Mouse (Mus musculus): ENCODE measurements around the gene Ndc1. TPM values are rescaled to one million over a fixed set of nuclear protein-coding genes. Genes with fewer than 3 reads are reported as not detected.

Ndc1 gene
- polyA plus RNA-seq, 1 experiment from 2014 or later = 25.0 TPM

DNA sequence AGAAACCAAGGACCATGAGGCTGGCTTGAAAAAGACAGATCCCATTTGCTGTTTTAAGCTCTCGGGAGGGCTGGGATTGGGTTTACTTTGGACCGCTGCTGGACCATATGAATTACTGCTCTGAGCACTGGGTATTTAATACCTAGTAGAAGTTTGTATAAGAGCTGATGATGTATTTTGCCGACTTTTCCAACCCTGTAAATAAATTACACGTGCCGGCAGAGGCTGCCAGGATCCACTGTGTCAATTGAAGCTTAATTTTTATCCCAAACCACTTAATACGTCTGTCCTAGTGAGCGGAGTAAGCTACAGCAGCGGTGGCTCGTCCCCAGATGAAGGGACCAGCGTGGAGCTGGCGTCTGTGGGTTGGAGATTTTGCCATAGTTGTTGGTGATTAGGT is 74.7 kb downstream of the Ndc1 start:
- Histone ChIP-seq H3K36me3 (ENCODE audit: control insufficient read depth, insufficient read depth, low read length) (no peaks in the 10 kb centered on the region), H3K9me3 (replicated peaks; ENCODE audit: control insufficient read depth, low read length) (no peaks in the 10 kb centered on the region), H3K9ac (ENCODE audit: low read length) (no peak overlapping the region), H3K4me3 (ENCODE audit: low read depth, low read length) (no peak overlapping the region), H3K27ac (ENCODE audit: low read depth, low read length) (no peak overlapping the region), H3K27me3 (replicated peaks; ENCODE audit: control insufficient read depth, insufficient read depth, low read length) (peaks cover 17% of the 10 kb centered on the region), H3K4me1 (ENCODE audit: control insufficient read depth, insufficient read depth, low read length) (peaks cover 2% of the 10 kb centered on the region; the same call in 1 of the 2 replicates), H3K4me2 (ENCODE audit: low read length) (no peak overlapping the region)
- 60% methylated on average over 11 of the region's 11 CpGs for WGBS
- DNase-seq (ENCODE audit: low spot score) (no peak), ATAC-seq (no peak)

GRCm38 (mm10) chr4:107442891-107443483 is 75.4 kb downstream of the Ndc1 start:
- Histone ChIP-seq H3K27me3 (replicated peaks; ENCODE audit: control insufficient read depth, insufficient read depth, low read length) (peaks cover 14% of the 10 kb centered on the region), H3K36me3 (ENCODE audit: control insufficient read depth, insufficient read depth, low read length) (no peaks in the 10 kb centered on the region), H3K4me3 (ENCODE audit: low read depth, low read length) (no peak overlapping the region), H3K4me2 (ENCODE audit: low read length) (no peak overlapping the region), H3K9ac (ENCODE audit: low read length) (no peak overlapping the region), H3K9me3 (replicated peaks; ENCODE audit: control insufficient read depth, low read length) (no peaks in the 10 kb centered on the region), H3K4me1 (ENCODE audit: control insufficient read depth, insufficient read depth, low read length) (peaks cover 2% of the 10 kb centered on the region; the same call in 1 of the 2 replicates), H3K27ac (ENCODE audit: low read depth, low read length) (no peak overlapping the region)
- no peak for DNase-seq (ENCODE audit: low spot score)
- WGBS = 40% methylated on average over 16 of the region's 16 CpGs
- no peak for ATAC-seq

- Histone ChIP-seq H3K9me3 (replicated peaks; ENCODE audit: control insufficient read depth, low read length) (no peaks in the 10 kb centered on the region), H3K27me3 (replicated peaks; ENCODE audit: control insufficient read depth, insufficient read depth, low read length) (peaks cover 14% of the 10 kb centered on the region), H3K36me3 (ENCODE audit: control insufficient read depth, insufficient read depth, low read length) (no peaks in the 10 kb centered on the region), H3K27ac (ENCODE audit: low read depth, low read length) (no peak overlapping the region), H3K4me1 (ENCODE audit: control insufficient read depth, insufficient read depth, low read length) (peaks cover 2% of the 10 kb centered on the region; the same call in 1 of the 2 replicates), H3K9ac (ENCODE audit: low read length) (no peak overlapping the region), H3K4me2 (ENCODE audit: low read length) (no peak overlapping the region), H3K4me3 (ENCODE audit: low read depth, low read length) (no peak overlapping the region)
- no peak for ATAC-seq
- WGBS = 42% methylated on average over 11 of the region's 11 CpGs
- DNase-seq (ENCODE audit: low spot score) = no peak
Observed at GRCm38 (mm10) chr4:107443621-107444020, 76.0 kb downstream of the Ndc1 start.

GRCm38 (mm10) chr4:107448481-107448880 is 80.9 kb downstream of the Ndc1 start:
- Histone ChIP-seq H3K27me3 (replicated peaks; ENCODE audit: control insufficient read depth, insufficient read depth, low read length) (0 out of 2 replicates have a peak, but pooled peaks cover 4% of the 10 kb centered on the region), H3K27ac (ENCODE audit: low read depth, low read length) (no peak overlapping the region), H3K36me3 (ENCODE audit: control insufficient read depth, insufficient read depth, low read length) (no peaks in the 10 kb centered on the region), H3K9me3 (replicated peaks; ENCODE audit: control insufficient read depth, low read length) (no peaks in the 10 kb centered on the region), H3K4me3 (ENCODE audit: low read depth, low read length) (no peak overlapping the region), H3K9ac (ENCODE audit: low read length) (no peak overlapping the region), H3K4me1 (ENCODE audit: control insufficient read depth, insufficient read depth, low read length) (no peaks in the 10 kb centered on the region), H3K4me2 (ENCODE audit: low read length) (no peak overlapping the region)
- WGBS = 88% methylated on average over 6 of the region's 6 CpGs
- no peak for DNase-seq (ENCODE audit: low spot score)
- ATAC-seq = no peak

GRCm38 (mm10) chr4:107449519-107449918 is 81.9 kb downstream of the Ndc1 start:
- no peaks in the 10 kb centered on the region for H3K9me3 ChIP-seq (replicated peaks; ENCODE audit: control insufficient read depth, low read length)
- H3K27ac ChIP-seq (ENCODE audit: low read depth, low read length) = no peak overlapping the region
- no peak for DNase-seq (ENCODE audit: low spot score)
- H3K27me3 ChIP-seq (replicated peaks; ENCODE audit: control insufficient read depth, insufficient read depth, low read length) = no peaks in the 10 kb centered on the region
- 91% methylated on average over 13 of the region's 13 CpGs for WGBS
- no peak overlapping the region for H3K9ac ChIP-seq (ENCODE audit: low read length)
- no peak overlapping the region for H3K4me2 ChIP-seq (ENCODE audit: low read length)
- H3K4me1 ChIP-seq (ENCODE audit: control insufficient read depth, insufficient read depth, low read length) = no peaks in the 10 kb centered on the region
- no peak for ATAC-seq
- no peak overlapping the region for H3K4me3 ChIP-seq (ENCODE audit: low read depth, low read length)
- no peaks in the 10 kb centered on the region for H3K36me3 ChIP-seq (ENCODE audit: control insufficient read depth, insufficient read depth, low read length)

DNA sequence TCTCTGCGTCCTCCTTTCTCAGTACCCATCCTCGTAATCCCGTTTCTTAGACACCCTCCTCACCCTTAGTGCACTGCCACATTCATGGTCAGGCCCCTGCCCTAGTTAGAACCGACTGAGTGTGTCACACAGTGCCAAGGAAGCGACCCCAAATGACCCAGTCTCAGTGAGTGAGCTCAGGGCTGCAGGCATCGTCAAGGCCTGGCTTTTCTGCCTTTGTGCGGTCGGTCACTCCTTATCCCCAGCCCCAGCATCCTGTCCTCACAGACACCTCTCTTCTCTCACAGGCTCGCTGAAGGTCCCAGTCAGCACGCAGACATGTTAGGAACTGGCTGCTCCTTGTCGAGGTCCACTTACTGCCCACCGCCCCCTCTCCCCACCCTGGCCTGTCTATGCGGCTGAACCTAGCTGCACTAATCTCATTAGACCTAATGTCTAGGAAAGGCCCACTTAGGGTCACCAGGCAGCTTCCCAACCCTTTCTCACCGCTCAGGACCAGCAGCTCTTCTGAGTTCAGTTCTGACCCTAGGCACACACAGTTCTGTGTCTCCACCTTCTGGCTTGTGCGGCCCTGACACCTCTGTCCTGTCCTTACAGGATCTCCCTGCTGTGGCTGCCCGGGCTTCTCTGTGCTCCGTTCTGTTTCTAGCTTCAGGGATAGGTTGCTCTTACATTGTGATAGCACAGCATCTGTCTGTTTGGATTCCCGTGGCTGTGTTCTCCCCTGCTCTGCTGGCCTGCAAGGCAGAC is 84.9 kb downstream of the Ndc1 start:
- H3K9ac ChIP-seq (ENCODE audit: low read length) = no peak overlapping the region
- H3K4me3 ChIP-seq (ENCODE audit: low read depth, low read length) = no peak overlapping the region
- no peak for ATAC-seq
- WGBS = 67% methylated on average over 18 of the region's 18 CpGs
- no peaks in the 10 kb centered on the region for H3K9me3 ChIP-seq (replicated peaks; ENCODE audit: control insufficient read depth, low read length)
- no peaks in the 10 kb centered on the region for H3K36me3 ChIP-seq (ENCODE audit: control insufficient read depth, insufficient read depth, low read length)
- no peaks in the 10 kb centered on the region for H3K27me3 ChIP-seq (replicated peaks; ENCODE audit: control insufficient read depth, insufficient read depth, low read length)
- no peak for DNase-seq (ENCODE audit: low spot score)
- H3K4me2 ChIP-seq (ENCODE audit: low read length) = no peak overlapping the region
- no peak overlapping the region for H3K27ac ChIP-seq (ENCODE audit: low read depth, low read length)
- no peaks in the 10 kb centered on the region for H3K4me1 ChIP-seq (ENCODE audit: control insufficient read depth, insufficient read depth, low read length)

GRCm38 (mm10) chr4:107453141-107453984 is 85.8 kb downstream of the Ndc1 start:
- Histone ChIP-seq H3K27ac (ENCODE audit: low read depth, low read length) (no peak overlapping the region), H3K9ac (ENCODE audit: low read length) (no peak overlapping the region), H3K4me2 (ENCODE audit: low read length) (no peak overlapping the region), H3K27me3 (replicated peaks; ENCODE audit: control insufficient read depth, insufficient read depth, low read length) (no peaks in the 10 kb centered on the region), H3K4me1 (ENCODE audit: control insufficient read depth, insufficient read depth, low read length) (no peaks in the 10 kb centered on the region), H3K9me3 (replicated peaks; ENCODE audit: control insufficient read depth, low read length) (no peaks in the 10 kb centered on the region), H3K4me3 (ENCODE audit: low read depth, low read length) (no peak overlapping the region), H3K36me3 (ENCODE audit: control insufficient read depth, insufficient read depth, low read length) (no peaks in the 10 kb centered on the region)
- ATAC-seq (peak; percentile 88), DNase-seq (ENCODE audit: low spot score) (peak; percentile 92)
- 65% methylated on average over 16 of the region's 16 CpGs for WGBS

GRCm38 (mm10) chr4:107457602-107458001 is 90.0 kb downstream of the Ndc1 start:
- no peaks in the 10 kb centered on the region for H3K27me3 ChIP-seq (replicated peaks; ENCODE audit: control insufficient read depth, insufficient read depth, low read length)
- WGBS = 73% methylated on average over 12 of the region's 12 CpGs
- no peaks in the 10 kb centered on the region for H3K9me3 ChIP-seq (replicated peaks; ENCODE audit: control insufficient read depth, low read length)
- no peak overlapping the region for H3K4me3 ChIP-seq (ENCODE audit: low read depth, low read length)
- H3K9ac ChIP-seq (ENCODE audit: low read length) = no peak overlapping the region
- H3K4me2 ChIP-seq (ENCODE audit: low read length) = no peak overlapping the region
- ATAC-seq (no peak), DNase-seq (ENCODE audit: low spot score) (no peak)
- H3K4me1 ChIP-seq (ENCODE audit: control insufficient read depth, insufficient read depth, low read length) = no peaks in the 10 kb centered on the region
- H3K36me3 ChIP-seq (ENCODE audit: control insufficient read depth, insufficient read depth, low read length) = no peaks in the 10 kb centered on the region
- no peak overlapping the region for H3K27ac ChIP-seq (ENCODE audit: low read depth, low read length)
